Mouse (Mus musculus): ENCODE data around the gene Sectm1b.

Gene Sectm1b

GRCm38 (mm10) chr11:121038366-121039240 is 24.8 kb downstream of the Sectm1b start:
- no peak for DNase-seq (ENCODE audit: low read depth in 1 of 2, low spot score in 2 of 2)

DNA sequence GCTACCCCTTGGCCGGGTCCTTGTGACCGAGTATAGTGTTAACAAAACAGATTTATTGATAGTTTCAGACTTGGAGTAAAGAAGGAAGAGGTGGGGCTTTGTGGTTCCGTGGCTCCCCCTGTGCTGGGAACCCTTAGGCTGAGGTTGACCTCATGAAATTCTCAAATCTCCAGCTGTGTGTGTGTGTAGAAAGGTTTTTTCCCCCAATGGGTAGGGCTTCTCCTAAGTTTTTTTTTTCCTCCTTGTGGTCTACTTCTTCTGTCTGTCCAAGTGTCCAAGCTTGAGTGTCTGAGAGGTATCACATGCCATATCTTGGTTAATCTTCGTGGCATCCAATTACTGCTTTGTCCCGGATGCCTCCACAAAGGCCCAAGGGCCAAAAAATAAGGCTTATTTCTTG is 30.3 kb downstream of the Sectm1b start:
- DNase-seq (ENCODE audit: low read depth in 1 of 2, low spot score in 2 of 2), result no peak

- DNase-seq (ENCODE audit: low read depth in 1 of 2, low spot score in 2 of 2), result no peak
Observed at GRCm38 (mm10) chr11:121027259-121027658, 36.1 kb downstream of the Sectm1b start.

DNA sequence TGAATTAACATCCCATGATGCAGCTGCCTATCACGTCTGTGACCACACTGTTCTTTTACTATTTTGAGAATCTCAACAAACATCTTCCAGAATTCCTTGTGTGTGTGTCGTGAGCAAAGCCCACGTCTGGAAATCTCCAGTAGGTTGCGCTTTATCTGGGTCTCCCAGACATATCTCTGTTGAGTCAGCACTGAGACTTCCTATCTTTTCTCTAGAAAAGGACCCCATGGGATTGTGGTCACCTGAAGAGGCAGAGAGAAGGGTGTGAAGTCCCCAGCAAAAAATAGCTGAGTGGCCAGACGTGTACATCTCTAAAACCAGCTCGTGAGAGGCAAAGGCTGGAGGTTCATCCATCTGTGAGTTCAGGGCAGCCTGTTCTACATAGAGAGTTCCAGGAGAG is 39.2 kb downstream of the Sectm1b start:
- no peak for DNase-seq (ENCODE audit: low read depth in 1 of 2, low spot score in 2 of 2)

GRCm38 (mm10) chr11:121019501-121019900 is 43.9 kb downstream of the Sectm1b start:
- DNase-seq (ENCODE audit: low read depth in 1 of 2, low spot score in 2 of 2), result no peak

DNA sequence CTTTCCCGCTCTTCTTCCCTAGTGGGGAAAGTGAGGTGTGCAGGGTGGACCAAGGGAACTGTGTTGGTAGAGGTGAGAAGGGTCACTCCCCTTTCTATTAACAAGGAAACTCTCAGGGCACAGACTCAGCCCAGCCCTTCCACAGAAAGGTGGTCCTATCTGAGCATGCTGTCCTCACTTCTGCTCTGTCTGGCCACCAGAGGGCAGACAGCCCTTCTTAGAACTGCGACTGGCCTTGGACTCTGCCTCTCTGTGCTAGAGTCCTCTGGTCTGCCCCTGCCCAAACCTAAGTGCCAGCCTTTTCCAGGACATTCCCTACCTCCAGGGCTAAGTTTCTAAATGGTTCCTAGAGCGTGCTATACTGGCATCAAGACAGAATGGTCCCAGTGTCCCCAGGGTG is 45.7 kb downstream of the Sectm1b start:
- no peak for DNase-seq (ENCODE audit: low read depth in 1 of 2, low spot score in 2 of 2)

DNA sequence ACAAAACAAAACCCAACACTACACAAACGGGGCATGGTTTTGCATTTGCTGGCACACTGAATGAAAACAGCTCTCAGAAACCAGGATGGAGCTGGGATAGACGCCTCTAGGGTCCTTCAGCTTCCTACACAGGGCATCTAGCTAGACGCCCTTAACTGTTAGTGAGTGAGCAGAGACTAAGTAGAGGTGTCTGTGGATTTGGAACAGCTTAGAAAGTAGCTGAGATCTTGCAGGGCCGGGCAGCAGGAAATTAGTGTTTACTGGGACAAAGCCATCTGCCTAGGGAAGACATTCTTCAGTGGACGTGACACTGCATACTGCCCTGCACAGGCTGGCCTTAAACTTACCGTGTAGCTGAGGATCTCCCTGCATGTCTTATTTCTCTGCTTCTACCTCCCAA is 47.9 kb downstream of the Sectm1b start:
- no peak for DNase-seq (ENCODE audit: low read depth in 1 of 2, low spot score in 2 of 2)

DNA sequence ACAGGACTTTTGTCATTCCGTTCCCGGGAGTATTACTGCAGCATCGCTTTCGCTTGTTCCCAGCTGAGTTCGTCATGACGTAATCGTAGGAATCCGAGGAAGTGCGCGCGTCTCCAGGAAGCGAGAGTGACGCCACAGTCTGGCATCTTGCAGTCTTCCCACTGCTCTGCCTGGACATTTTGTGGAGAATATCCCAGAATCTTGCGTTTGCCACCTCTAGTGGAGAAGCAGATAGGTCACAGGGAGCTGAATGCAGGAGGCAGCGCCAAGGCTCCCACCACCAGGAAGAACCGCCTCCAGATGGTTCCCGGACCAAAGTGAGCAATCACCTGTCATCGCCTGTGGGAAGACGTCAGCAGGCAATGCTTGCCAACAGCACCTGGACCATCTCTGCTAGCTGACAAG is 48.5 kb downstream of the Sectm1b start:
- no peak for DNase-seq (ENCODE audit: low read depth in 1 of 2, low spot score in 2 of 2)

DNA sequence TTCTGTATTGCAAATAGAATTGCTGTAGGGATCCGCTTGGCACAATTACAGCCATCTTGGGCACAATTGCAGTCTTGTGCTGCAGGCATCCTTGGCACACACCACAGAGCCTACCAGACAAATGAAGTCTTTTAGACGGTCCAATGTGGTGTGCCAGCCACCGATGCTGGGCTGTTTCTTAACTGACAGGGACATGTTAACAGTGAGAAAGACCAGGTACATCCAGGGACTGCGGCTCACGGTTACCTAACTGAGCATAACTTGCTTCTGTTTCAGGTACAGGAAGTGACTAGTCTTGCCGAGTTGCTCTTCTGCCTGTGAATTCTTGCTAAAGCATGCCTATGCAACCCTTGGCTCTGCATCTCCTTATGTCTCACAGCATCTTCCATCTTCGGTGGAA is 49.7 kb downstream of the Sectm1b start:
- DNase-seq (ENCODE audit: low read depth in 1 of 2, low spot score in 2 of 2), result no peak

DNA sequence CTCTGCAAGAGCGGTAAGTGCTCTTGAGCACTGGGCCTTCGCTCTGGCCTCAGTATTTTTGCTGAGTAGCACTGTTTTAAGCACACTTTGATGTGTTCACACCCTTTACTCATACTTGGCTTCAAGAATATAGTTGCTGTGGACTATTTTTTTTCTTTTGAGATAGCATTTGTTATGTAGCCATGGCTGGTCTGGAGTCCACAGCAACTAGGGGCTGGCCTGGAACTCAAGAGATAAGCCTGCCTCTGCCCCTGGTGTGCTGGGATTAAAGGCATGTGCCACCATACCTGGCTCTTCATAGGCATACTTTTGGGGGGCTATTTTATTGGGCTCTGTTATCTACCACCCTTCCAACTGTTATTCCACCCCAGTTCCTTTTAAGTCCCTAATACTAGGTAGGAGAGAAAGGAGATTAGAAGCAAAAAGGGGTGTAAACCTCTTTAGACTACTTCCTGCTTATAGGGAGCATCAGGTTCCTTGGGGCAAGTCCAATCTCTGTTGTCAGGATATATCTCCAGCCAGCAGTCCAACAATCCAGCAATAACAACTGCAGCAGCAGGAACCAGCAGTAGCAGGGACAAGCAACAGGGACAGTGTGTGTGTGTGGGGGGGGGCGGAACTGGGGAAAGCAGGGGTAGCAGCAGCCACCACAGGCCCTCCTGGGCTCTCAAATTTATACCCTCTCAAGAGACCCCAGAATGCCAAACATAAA is 53.2 kb downstream of the Sectm1b start:
- no peak for DNase-seq (ENCODE audit: low read depth in 1 of 2, low spot score in 2 of 2)

GRCm38 (mm10) chr11:121006184-121006583 is 57.2 kb downstream of the Sectm1b start:
- DNase-seq (ENCODE audit: low read depth in 1 of 2, low spot score in 2 of 2), result no peak

- no peak for DNase-seq (ENCODE audit: low read depth in 1 of 2, low spot score in 2 of 2)
Observed at GRCm38 (mm10) chr11:121004281-121004680, 59.1 kb downstream of the Sectm1b start.

Measured in monocyte, adult 2 months (primary cell).